Mouse (Mus musculus) embryonic facial prominence, embryonic 15.5 days (tissue): ENCODE data around the gene Pdzd2. TPM values are rescaled to one million over a fixed set of nuclear protein-coding genes. Genes with fewer than 3 reads are reported as not detected.
A peak's percentile ranks its signal among the peaks of the same experiment; 100 is the strongest.

ENCODE experiments used
- ATAC-seq: fragments of 200-750 bp; cut with Nextera tagmentation; 2 replicates; pipeline ENCODE4 v1.8.0; 2017; ENCODE audit warnings: low read depth, moderate TSS enrichment; ENCODE audit not compliant: insufficient number of reproducible peaks, low FRiP score, low TSS enrichment
- H3K27ac ChIP-seq: fragments of 300-500 bp; sonication (generic); replicated peaks from 2 replicates; pipeline ENCODE4 v1.5.1; 2015; ENCODE audit warnings: mild to moderate bottlenecking, inconsistent platforms
- H3K27me3 ChIP-seq: fragments of 300-500 bp; sonication (generic); 2 replicates; pipeline ENCODE4 v1.6.1; 2015; ENCODE audit warnings: inconsistent platforms
- H3K36me3 ChIP-seq: fragments of 300-500 bp; sonication (generic); 2 replicates; pipeline ENCODE4 v1.6.1; 2015; ENCODE audit warnings: mild to moderate bottlenecking, inconsistent platforms
- H3K4me1 ChIP-seq: fragments of 300-500 bp; sonication (generic); 2 replicates; pipeline ENCODE4 v1.6.1; 2015; ENCODE audit warnings: inconsistent platforms
- H3K4me2 ChIP-seq: fragments of 300-500 bp; sonication (generic); replicated peaks from 2 replicates; pipeline ENCODE4 v1.6.1; 2015; ENCODE audit warnings: mild to moderate bottlenecking, inconsistent platforms
- H3K4me3 ChIP-seq: fragments of 300-500 bp; sonication (generic); replicated peaks from 2 replicates; pipeline ENCODE4 v1.5.1; 2015; ENCODE audit warnings: mild to moderate bottlenecking, inconsistent platforms
- H3K9ac ChIP-seq: fragments of 300-500 bp; sonication (generic); 2 replicates; pipeline ENCODE4 v1.6.1; 2015; ENCODE audit warnings: inconsistent platforms
- H3K9me3 ChIP-seq: fragments of 300-500 bp; sonication (generic); replicated peaks from 2 replicates; pipeline ENCODE4 v1.6.1; 2016; ENCODE audit warnings: inconsistent platforms
- WGBS: fragments of 180-500 bp; shearing (Covaris S2); methylation state at CpG from one replicate; pipeline ENCODE4 v1.1.7; 2015; 5-methylcytosine and 5-hydroxymethylcytosine counted together
- polyA plus RNA-seq: library from polyadenylated mRNA; unstranded; fragments of >200 nt; fragmentation: Nextera tagmentation; extraction: Ambion mirVana; gene quantifications from 2 replicates; pipeline ENCODE4 v1.2.1, GENCODE M21; 2015

Gene Pdzd2
- polyA plus RNA-seq, 1 experiment from 2014 or later = 43.7 TPM

GRCm38 (mm10) chr15:12439351-12439751 lies 300.4 kb downstream of the Pdzd2 start:
- Histone ChIP-seq H3K27me3 (no peaks in the 10 kb centered on the region), H3K9ac (no peak overlapping the region), H3K4me2 (no peak overlapping the region), H3K4me1 (peaks cover 33% of the 10 kb centered on the region), H3K9me3 (no peaks in the 10 kb centered on the region), H3K36me3 (no peaks in the 10 kb centered on the region; the same call in 1 of the 2 replicates), H3K27ac (peak overlapping the region; percentile 73), H3K4me3 (no peak overlapping the region)
- WGBS = 44% methylated on average over 6 of the region's 6 CpGs
- ATAC-seq = peak; percentile 21; the same call in 1 of the 2 replicates

DNA sequence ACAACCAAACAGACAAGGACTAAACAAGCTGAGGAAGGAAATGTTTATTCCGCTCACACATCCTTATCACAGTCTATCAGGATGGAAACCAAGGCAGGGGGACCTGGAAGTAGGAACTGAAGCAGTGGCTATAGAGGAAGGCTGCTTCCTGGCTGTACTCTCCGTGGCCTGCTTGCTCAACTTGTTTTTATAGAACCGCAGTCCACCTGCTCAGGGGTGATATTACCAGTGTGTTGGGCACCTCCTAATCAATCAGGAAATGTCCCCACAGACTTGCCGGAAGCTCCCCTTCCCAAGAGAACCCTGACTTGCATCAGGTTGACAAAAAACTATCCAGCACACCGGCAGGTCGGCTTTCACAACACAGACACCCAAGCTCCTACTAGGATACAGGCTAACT lies 301.0 kb downstream of the Pdzd2 start:
- no peak for ATAC-seq
- WGBS = 73% methylated on average over 6 of the region's 6 CpGs
- no peak overlapping the region for H3K4me3 ChIP-seq
- no peak overlapping the region for H3K9ac ChIP-seq
- no peaks in the 10 kb centered on the region for H3K9me3 ChIP-seq
- peaks cover 38% of the 10 kb centered on the region for H3K4me1 ChIP-seq
- H3K27ac ChIP-seq = peak overlapping the region; percentile 73
- H3K27me3 ChIP-seq = no peaks in the 10 kb centered on the region
- no peaks in the 10 kb centered on the region; the same call in 1 of the 2 replicates for H3K36me3 ChIP-seq
- H3K4me2 ChIP-seq = no peak overlapping the region

DNA sequence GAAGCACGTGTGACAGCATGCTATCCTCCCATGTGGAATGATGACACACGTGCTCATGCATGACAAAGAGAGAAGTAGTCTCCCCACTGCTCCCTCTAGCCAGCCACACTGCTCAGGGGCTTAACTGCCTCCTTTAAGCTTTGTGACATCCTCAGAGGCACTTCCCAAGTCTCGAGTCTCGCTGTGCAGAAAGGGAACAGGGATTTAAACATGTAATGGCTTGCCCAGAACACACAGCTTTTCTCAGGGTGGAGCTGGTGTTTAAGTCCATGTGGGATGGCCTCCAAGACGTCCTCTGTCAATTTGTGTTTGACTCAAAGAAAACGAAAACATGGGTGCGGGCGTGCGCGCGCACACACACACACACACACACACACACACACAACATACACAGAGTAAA lies 301.6 kb downstream of the Pdzd2 start:
- Histone ChIP-seq H3K4me1 (peaks cover 40% of the 10 kb centered on the region), H3K27me3 (no peaks in the 10 kb centered on the region), H3K4me3 (no peak overlapping the region), H3K9me3 (no peaks in the 10 kb centered on the region), H3K4me2 (no peak overlapping the region), H3K9ac (no peak overlapping the region), H3K27ac (peak overlapping the region; percentile 73), H3K36me3 (no peaks in the 10 kb centered on the region; the same call in 1 of the 2 replicates)
- no peak; the same call in 1 of the 2 replicates for ATAC-seq
- 63% methylated on average over 11 of the region's 11 CpGs for WGBS

DNA sequence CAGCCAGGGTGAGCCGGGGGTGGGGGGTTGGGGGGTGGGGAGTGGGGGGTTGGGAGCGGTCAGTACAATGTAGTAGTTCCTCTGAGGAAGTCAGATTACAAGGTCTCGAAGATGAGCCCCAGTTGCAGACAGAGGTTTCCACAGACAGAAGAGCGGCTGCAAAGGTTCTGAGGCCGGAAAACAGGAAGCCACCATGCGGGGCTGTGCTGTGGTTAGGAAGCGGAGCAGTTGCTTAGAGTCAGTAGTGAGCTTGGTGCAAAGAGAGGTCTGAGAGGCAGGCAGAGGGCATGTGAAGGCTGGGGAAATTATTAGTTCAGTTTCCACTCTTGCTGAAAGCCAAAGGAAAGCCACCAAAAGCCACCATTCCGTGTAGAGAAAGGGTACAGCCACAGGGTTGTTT lies 303.8 kb downstream of the Pdzd2 start:
- Histone ChIP-seq H3K9me3 (no peaks in the 10 kb centered on the region), H3K36me3 (no peaks in the 10 kb centered on the region), H3K27ac (no peak overlapping the region), H3K27me3 (no peaks in the 10 kb centered on the region), H3K4me2 (no peak overlapping the region), H3K4me1 (peaks cover 40% of the 10 kb centered on the region), H3K9ac (no peak overlapping the region), H3K4me3 (no peak overlapping the region)
- ATAC-seq = no peak
- 74% methylated on average over 8 of the region's 8 CpGs for WGBS

GRCm38 (mm10) chr15:12433893-12434599 lies 305.7 kb downstream of the Pdzd2 start:
- H3K4me1 ChIP-seq = peaks cover 41% of the 10 kb centered on the region
- ATAC-seq = peak; percentile 27
- WGBS = 34% methylated on average over 19 of the region's 19 CpGs
- H3K9ac ChIP-seq = no peak overlapping the region
- H3K36me3 ChIP-seq = no peaks in the 10 kb centered on the region
- H3K9me3 ChIP-seq = no peaks in the 10 kb centered on the region
- no peaks in the 10 kb centered on the region for H3K27me3 ChIP-seq
- H3K27ac ChIP-seq = peak overlapping the region; percentile 72
- H3K4me2 ChIP-seq = no peak overlapping the region; the same call in 1 of the 2 replicates
- H3K4me3 ChIP-seq = no peak overlapping the region

DNA sequence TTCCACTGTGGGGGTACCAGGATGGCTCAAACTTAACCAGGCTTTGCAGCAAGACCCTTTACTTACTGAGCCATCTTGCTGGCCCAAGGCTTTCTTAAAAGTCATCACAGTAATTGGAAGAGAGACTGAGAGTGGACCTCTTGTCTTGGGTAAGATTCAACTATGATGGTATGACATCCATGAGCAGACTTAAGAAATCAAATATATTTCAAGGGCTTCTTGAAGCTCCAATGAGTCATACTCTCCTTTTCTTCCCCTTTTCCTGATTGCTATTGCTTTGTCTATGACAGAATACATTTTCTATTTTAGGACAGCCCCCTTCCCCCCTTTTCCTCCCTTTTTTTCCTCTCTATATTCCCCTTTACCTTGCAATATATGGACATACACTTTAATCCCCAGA lies 306.8 kb downstream of the Pdzd2 start:
- Histone ChIP-seq H3K27me3 (no peaks in the 10 kb centered on the region), H3K4me3 (no peak overlapping the region), H3K36me3 (no peaks in the 10 kb centered on the region), H3K9me3 (no peaks in the 10 kb centered on the region), H3K9ac (no peak overlapping the region), H3K4me1 (peaks cover 31% of the 10 kb centered on the region), H3K27ac (no peak overlapping the region), H3K4me2 (no peak overlapping the region)
- no peak for ATAC-seq

GRCm38 (mm10) chr15:12432320-12432719 lies 307.4 kb downstream of the Pdzd2 start:
- 73% methylated on average over 1 of the region's 1 CpGs for WGBS
- H3K27me3 ChIP-seq = no peaks in the 10 kb centered on the region
- no peaks in the 10 kb centered on the region for H3K9me3 ChIP-seq
- H3K4me3 ChIP-seq = no peak overlapping the region
- H3K36me3 ChIP-seq = no peaks in the 10 kb centered on the region
- H3K9ac ChIP-seq = no peak overlapping the region
- no peak overlapping the region for H3K4me2 ChIP-seq
- H3K27ac ChIP-seq = no peak overlapping the region
- peaks cover 29% of the 10 kb centered on the region for H3K4me1 ChIP-seq
- ATAC-seq = no peak

- Histone ChIP-seq H3K4me3 (no peak overlapping the region), H3K4me2 (no peak overlapping the region), H3K27me3 (no peaks in the 10 kb centered on the region), H3K27ac (no peak overlapping the region), H3K9ac (no peak overlapping the region), H3K9me3 (no peaks in the 10 kb centered on the region), H3K4me1 (peaks cover 29% of the 10 kb centered on the region), H3K36me3 (no peaks in the 10 kb centered on the region)
- WGBS = 70% methylated on average over 7 of the region's 7 CpGs
- ATAC-seq = no peak
These were observed 308.0 kb downstream of the Pdzd2 start for GRCm38 (mm10) chr15:12431684-12432083.

GRCm38 (mm10) chr15:12431188-12431587 lies 308.5 kb downstream of the Pdzd2 start:
- Histone ChIP-seq H3K9ac (no peak overlapping the region), H3K4me1 (peaks cover 24% of the 10 kb centered on the region), H3K9me3 (no peaks in the 10 kb centered on the region), H3K27ac (no peak overlapping the region), H3K27me3 (no peaks in the 10 kb centered on the region), H3K36me3 (no peaks in the 10 kb centered on the region), H3K4me2 (no peak overlapping the region), H3K4me3 (no peak overlapping the region)
- WGBS = 90% methylated on average over 3 of the region's 3 CpGs
- ATAC-seq = no peak

GRCm38 (mm10) chr15:12430670-12431069 lies 309.1 kb downstream of the Pdzd2 start:
- no peak overlapping the region for H3K27ac ChIP-seq
- no peaks in the 10 kb centered on the region for H3K9me3 ChIP-seq
- H3K9ac ChIP-seq = no peak overlapping the region
- H3K4me2 ChIP-seq = no peak overlapping the region
- peaks cover 20% of the 10 kb centered on the region for H3K4me1 ChIP-seq
- no peak overlapping the region for H3K4me3 ChIP-seq
- ATAC-seq = no peak
- no peaks in the 10 kb centered on the region for H3K27me3 ChIP-seq
- no peaks in the 10 kb centered on the region for H3K36me3 ChIP-seq
- WGBS = 49% methylated on average over 4 of the region's 4 CpGs

DNA sequence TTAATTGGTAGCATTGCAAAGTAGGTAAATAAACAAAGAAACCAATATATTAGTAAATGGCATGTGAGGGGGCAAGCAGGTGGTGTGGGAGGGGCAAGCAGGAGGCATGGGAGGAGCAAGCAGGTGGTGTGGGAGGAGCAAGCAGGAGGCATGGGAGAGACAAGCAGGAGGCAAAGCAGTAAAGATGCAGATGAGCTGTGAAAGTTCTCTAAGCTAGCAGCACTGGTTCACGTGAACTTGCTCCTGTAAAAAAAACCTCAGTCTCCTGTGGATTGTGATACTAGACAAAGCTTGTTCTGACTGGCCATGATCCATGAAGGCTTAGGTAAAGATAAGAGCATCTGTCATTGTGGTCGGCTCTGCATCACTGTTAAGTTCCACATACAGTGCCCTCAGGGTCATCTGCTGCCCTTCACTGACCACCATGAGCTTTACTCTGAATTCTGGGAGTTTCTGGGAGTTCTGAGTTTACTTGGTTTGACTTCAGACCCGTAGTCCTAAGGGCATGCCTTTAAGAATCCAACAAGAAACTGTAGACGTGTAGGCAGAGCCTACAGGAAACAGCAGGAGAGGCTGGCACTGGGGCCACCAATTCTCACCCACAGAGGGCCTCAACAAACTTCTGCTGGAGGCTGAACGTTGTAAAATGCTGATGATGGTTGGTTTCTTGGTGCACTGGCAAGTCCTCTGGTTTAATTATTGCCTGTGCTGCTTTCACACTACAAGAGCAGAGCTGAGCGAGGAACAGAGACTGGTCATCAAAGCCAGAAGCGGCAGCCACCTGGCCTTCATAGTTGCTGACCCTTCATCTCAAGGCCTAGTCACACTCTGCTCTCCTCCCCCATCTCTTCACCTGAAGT lies 309.9 kb downstream of the Pdzd2 start:
- H3K27me3 ChIP-seq = no peaks in the 10 kb centered on the region
- H3K9ac ChIP-seq = no peak overlapping the region
- WGBS = 60% methylated on average over 7 of the region's 7 CpGs
- no peak overlapping the region for H3K4me2 ChIP-seq
- no peak for ATAC-seq
- no peak overlapping the region for H3K4me3 ChIP-seq
- peaks cover 18% of the 10 kb centered on the region for H3K4me1 ChIP-seq
- H3K27ac ChIP-seq = no peak overlapping the region
- H3K9me3 ChIP-seq = no peaks in the 10 kb centered on the region
- no peaks in the 10 kb centered on the region for H3K36me3 ChIP-seq
